Mouse (Mus musculus) left cerebral cortex, postnatal 14 days (tissue): ENCODE measurements around the gene Papss1. TPM values are rescaled to one million over a fixed set of nuclear protein-coding genes. Genes with fewer than 3 reads are reported as not detected.

ENCODE experiments used
- DNase-seq, 2 experiments: peaks; one replicate each; pipeline ENCODE4 v3.0.0; 2021 to 2022; ENCODE audit warnings: low spot score in 2 of 2, mixed read lengths in 1 of 2
- intact Hi-C: fragments of 180-260 bp; cut with DNase I; formaldehyde crosslinking; loops from one replicate; pipeline ENCODE4 v1.15.1; 2025
- total RNA-seq, 2 experiments: library from RNA; stranded (reverse); gene quantifications; 2 replicates each; pipeline ENCODE4 v1.2.3; 2021

Gene Papss1
- total RNA-seq, 2 experiments from 2014 or later, result 69.9 to 73.5 TPM

DNA sequence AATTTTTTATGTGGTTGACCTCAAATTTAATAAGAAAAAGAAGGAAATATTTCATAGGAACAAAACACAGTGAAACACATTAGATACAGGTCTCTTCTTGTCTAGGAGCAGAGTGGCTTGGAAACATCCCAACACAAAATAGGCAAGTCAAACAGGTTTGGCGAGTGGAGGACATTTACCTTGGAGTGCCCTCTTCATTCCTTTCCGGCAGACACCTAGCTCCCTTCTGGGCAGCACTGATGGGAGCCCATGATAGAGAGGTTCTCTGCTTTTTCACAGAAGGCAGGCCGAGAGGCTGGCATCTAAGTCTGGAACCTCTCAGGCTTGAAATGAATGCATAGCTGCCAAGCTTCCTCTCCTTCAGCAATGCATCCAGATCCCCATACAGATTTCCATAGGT is 9.0 kb downstream of the Papss1 start:
- no peak for DNase-seq
- intact Hi-C loops, result no loop called here

DNA sequence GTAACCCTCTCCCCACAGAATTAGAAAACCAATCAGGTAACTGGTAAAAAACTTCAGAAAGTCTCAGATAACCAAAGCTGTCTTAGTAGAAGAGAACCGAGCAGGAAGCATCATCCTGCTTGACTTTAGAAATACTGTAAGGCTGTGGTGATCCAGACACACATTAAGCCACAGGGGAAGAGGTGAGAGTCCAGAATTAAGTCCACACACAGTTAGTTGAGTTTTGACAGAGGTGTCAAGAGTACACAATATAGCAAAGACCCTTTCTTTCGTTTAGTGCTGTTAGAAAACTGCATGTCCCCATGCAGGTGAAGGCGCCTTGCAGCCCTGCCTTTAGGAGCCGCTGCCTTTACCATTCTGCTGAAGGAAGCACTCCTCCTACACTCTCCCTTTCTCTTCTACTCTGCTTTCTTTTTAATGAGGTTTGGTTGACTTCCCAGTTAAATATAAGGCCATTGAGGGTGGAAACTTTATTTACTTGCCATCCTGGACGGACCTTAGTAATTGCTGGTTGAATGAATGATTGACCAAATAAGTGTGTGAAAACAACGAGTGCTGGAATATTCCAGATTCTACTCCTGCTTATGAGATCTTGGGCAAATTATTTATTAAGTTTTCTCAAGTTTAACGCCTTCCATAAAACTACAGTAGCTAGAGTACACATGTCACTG is 14.0 kb downstream of the Papss1 start:
- DNase-seq, result no peak
- intact Hi-C loops, result no loop called here

DNA sequence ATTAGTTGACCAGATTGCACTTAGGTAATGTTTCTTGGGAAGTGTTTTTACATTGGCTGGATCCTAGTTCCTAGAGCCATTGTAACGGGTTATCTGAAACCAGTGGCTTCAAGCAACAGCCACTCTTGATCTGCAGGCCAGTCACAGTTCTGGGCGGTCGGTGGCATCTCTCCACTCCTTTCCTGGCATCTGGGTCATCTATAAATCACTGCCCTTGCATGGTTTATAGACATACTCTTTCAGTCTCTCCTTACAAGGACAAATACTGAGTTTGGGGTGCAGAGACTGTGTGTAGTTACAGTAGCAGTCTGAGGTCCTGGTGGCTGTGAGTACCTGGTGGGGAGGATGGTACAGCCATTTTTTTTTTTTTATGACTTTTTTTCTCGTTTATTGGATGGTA is 15.5 kb downstream of the Papss1 start:
- intact Hi-C loops, result no loop called here
- DNase-seq, result no peak

DNA sequence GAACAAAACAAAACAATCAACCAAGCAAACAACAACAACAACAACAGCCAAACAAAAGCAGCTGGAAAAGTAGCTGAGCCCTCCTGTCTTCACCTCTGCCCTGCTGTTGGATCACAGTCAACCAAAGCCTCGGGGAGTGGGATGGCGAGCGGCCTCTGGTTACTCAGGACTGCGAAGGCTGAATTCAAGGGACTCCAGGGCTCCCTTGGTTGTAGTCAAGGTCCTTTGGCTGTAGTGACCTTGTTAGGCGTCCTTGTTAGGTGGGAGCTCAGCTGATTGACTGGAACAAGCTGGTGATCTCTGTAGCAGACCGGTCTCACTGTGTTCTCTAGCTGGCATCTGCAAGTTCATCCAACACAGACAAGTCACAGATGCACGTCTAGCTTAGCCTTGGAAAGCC is 16.5 kb downstream of the Papss1 start:
- DNase-seq, result no peak
- intact Hi-C loops, result no loop called here

DNA sequence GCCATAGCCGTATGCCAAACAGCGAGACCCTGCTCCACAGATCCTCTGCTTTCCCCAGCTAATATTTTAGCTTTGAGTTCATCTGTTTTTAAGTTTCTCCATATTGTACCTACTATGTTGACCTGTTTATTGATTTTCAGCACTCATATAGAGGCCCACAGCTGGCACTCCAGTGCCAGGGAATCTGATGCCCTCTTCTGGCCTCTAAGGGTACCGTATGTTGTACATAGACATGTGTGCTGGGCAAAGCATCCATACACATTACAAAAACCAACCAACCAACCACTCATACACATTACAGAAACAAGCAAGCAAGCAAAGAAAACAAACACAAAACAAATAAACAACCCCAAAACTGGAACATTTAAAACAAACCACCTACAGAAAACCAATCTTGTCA is 22.2 kb downstream of the Papss1 start:
- intact Hi-C loops, result no loop called here
- DNase-seq, result no peak

DNA sequence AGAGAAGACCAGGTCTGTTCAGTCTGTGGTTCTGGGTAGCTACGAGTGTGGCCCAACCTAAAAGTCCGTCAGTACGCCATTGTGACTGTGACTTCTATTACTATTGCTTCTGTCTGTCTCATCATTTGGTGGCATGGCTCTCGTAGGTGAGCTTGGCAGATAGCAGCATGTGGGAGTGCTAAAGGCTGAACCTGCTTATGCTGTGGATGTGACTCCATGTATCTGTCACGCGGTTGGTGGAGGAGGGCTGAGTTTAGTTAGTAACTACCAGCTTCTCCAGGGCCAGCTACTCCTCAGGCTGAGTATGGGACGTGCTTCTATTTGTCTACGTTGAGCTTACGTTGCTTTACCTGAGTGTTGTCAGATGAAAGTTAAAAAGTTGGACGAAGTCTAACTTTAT is 23.4 kb downstream of the Papss1 start:
- intact Hi-C loops, result no loop called here
- no peak for DNase-seq

- DNase-seq, result peak in 1 of 2 experiments; percentile 36
- intact Hi-C loops, result loop anchor here (5.0 to 10.0 kb wide), 2 partner anchors 382 to 489 kb away; no protein-coding TSS in a partner anchor
Observed at GRCm38 (mm10) chr3:131593143-131593798, 28.7 kb downstream of the Papss1 start.

- peak in 1 of 2 experiments; percentile 25 for DNase-seq
Observed at GRCm38 (mm10) chr3:131594361-131594760, 29.8 kb downstream of the Papss1 start.

GRCm38 (mm10) chr3:131595546-131596245 is 31.1 kb downstream of the Papss1 start:
- DNase-seq, result no peak
- intact Hi-C loops, result loop anchor here (10.0 kb wide), 1 partner anchor 379 kb away; no protein-coding TSS in a partner anchor

More at GRCm38 (mm10) chr3:131594361-131594760, 29.8 kb downstream of the Papss1 start:
- intact Hi-C loops, result loop anchor here (5.0 to 10.0 kb wide), 2 partner anchors 380 to 488 kb away; no protein-coding TSS in a partner anchor

DNA sequence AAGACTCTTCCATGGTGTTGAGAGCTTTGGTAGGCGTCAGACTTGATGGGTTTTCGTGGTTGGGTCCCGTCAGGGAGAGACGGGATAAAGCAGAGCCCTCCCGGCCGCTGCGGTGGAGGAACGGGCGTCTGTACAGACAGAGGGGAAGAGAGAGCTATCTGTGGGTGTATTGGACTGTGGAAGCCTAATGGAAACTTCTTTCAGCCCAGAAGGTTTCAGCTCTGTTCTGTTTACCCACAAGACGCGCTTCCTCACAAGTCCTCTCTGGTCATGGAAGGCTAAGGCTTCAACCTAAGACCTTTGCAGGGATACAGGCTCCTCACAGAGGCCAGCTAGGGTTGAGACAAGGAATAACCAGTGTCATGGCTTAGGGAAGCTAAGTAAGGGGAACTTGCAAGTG is 36.2 kb downstream of the Papss1 start:
- intact Hi-C loops, result no loop called here
- DNase-seq, result no peak

GRCm38 (mm10) chr3:131601366-131601765 is 36.8 kb downstream of the Papss1 start:
- DNase-seq, result no peak
- intact Hi-C loops, result no loop called here

DNA sequence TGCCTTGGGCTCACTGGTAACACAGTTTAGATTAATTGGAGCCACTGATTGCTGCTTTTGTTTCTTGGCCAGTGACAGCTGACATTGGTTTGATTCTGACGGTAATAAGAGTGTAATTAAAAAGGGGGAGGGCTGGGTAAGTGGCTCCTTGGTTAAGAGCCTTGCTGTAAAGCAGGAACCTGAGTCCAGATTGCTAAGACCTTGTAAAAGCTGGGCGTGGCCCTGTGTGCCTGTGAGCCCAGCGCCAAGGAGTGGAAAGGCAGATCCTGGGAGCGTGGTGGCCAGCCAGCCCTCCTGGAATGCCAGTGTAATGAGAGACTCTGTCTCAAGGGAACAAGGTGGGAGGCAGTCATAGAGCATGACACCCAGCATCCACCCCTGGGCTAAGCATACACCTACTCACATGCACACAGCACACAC is 38.4 kb downstream of the Papss1 start:
- intact Hi-C loops, result no loop called here
- no peak for DNase-seq

DNA sequence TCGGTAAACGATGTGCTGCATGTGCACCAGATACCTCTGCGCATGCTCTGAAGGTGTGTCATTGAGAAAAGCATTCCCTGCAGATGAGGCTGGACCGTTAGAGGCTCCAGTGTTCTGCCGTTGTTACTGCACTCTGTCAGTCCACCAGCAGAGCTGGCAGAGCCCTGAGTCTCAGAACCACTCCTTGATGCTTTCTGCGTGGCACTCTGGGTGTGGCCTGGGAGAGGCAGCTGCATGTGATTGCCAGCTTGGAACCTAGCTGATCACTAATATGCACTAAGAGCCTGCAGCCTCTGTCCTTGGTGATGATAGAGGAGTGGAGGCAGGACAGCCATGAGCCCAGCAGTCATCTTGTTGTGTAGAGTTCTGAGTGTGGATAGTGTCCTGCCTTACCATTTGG is 43.5 kb downstream of the Papss1 start:
- no peak for DNase-seq
- intact Hi-C loops, result no loop called here

GRCm38 (mm10) chr3:131609651-131610050 is 45.1 kb downstream of the Papss1 start:
- intact Hi-C loops, result no loop called here
- no peak for DNase-seq

- DNase-seq, result no peak
- intact Hi-C loops, result no loop called here
Observed at GRCm38 (mm10) chr3:131610595-131610994, 46.0 kb downstream of the Papss1 start.

GRCm38 (mm10) chr3:131612847-131613246 is 48.3 kb downstream of the Papss1 start:
- intact Hi-C loops, result no loop called here
- no peak for DNase-seq

GRCm38 (mm10) chr3:131614056-131614455 is 49.5 kb downstream of the Papss1 start:
- intact Hi-C loops, result no loop called here
- no peak for DNase-seq

DNA sequence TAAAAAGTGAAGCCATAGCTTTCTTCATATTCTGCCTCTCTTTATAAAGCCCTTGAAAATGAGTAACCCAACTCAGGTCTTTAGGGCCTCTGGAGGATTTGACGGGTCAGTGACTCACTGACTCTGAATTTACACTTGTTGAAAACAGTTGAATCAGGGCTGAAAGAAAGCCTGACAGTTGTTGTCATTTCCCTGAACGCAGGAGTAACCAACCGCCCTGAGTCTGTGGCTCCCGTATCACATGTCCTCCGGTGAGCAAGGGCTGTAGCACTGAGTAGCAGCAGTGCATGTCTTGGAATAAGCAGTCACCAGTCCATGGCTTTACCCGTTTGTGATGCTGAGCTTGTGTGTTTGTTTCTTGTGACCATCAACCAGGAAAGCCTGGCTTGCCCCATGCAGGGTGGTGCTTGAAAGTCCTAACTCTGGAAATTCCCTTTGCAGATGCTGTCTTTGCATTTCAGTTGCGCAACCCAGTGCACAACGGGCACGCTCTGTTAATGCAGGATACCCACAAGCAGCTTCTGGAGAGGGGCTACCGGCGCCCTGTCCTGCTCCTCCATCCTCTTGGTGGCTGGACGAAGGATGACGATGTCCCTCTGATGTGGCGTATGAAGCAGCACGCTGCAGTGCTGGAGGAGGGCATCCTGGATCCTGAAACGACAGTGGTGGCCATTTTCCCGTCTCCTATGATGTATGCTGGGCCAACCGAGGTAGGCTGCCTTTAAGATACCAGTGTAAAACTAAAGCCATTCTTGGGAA is 54.2 kb downstream of the Papss1 start:
- DNase-seq, result no peak
- intact Hi-C loops, result no loop called here

DNA sequence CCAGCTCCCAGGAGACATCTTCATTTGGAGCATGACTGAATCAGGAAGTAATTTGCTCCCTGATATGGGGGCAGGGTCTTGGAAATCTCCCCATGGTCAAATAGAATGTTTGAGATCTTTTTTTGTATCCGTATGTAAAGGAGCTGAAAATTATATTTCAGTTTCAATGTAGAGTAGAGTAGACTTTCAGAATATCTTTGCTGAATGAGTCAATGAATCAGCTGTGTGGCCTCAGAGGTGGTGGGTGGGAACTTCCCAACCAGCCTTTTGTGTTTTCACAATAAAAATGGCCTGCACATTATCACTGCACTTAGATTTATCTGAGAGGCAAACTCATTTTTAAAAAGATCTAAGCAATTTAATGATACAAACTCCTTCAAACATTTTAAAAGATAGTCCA is 58.6 kb downstream of the Papss1 start:
- no peak for DNase-seq
- intact Hi-C loops, result no loop called here

GRCm38 (mm10) chr3:131624063-131624462 is 59.5 kb downstream of the Papss1 start:
- DNase-seq, result no peak
- intact Hi-C loops, result no loop called here
